Mouse (Mus musculus): Measurements from ENCODE around the gene Bola1. TPM values are rescaled to one million over a fixed set of nuclear protein-coding genes. Genes with fewer than 3 reads are reported as not detected.
A peak's percentile ranks its signal among the peaks of the same experiment; 100 is the strongest.
"Not testable (repeated sequence)": the region's sequence is repeated elsewhere in the genome, so short reads cannot be mapped to it uniquely, and the experiment has no call there.

Gene Bola1
- polyA plus RNA-seq, 1 experiment from 2014 or later = 51.6 TPM

DNA sequence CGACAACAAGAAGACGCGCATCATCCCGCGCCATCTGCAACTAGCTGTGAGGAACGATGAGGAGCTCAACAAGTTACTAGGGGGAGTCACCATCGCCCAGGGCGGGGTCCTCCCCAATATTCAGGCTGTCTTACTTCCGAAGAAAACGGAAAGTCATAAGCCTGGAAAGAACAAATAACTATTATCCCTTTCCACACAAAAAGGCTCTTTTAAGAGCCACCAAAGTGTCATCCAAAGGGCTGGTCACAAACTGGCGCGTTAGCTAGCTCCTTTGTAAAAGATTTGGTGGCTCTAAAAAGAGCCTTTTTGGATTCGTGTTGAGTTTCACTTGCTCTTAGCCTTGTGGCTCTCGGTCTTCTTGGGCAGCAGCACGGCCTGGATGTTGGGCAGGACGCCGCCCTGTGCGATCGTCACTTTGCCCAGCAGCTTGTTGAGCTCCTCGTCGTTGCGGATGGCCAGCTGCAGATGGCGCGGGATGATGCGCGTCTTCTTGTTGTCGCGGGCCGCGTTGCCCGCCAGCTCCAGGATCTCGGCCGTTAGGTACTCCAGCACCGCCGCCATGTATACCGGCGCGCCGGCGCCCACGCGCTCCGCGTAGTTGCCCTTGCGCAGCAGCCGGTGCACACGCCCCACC is 739 bp upstream of the Bola1 start:
- H3K4me2 ChIP-seq (ENCODE audit: low read depth, low read length) = peak overlapping the region; percentile 78
- ATAC-seq (ENCODE audit: low read depth) = peak; percentile 7
- 0% methylated on average over 26 of the region's 47 CpGs for WGBS
- H3K9ac ChIP-seq (ENCODE audit: low read length) = peak overlapping the region; percentile 87
- not testable (repeated sequence) for H3K27me3 ChIP-seq (ENCODE audit: control insufficient read depth, insufficient read depth, low read depth, low read length); H3K36me3 ChIP-seq (ENCODE audit: control insufficient read depth, insufficient read depth, low read length); H3K9me3 ChIP-seq (ENCODE audit: control insufficient read depth, low read length)
- peak overlapping the region; percentile 99 for H3K27ac ChIP-seq (ENCODE audit: low read length)
- peak overlapping the region; percentile 74 for H3K4me3 ChIP-seq (ENCODE audit: low read length)
- peaks cover 20% of the 10 kb centered on the region for H3K4me1 ChIP-seq (replicated peaks; ENCODE audit: control insufficient read depth, insufficient read depth, low read length)

DNA sequence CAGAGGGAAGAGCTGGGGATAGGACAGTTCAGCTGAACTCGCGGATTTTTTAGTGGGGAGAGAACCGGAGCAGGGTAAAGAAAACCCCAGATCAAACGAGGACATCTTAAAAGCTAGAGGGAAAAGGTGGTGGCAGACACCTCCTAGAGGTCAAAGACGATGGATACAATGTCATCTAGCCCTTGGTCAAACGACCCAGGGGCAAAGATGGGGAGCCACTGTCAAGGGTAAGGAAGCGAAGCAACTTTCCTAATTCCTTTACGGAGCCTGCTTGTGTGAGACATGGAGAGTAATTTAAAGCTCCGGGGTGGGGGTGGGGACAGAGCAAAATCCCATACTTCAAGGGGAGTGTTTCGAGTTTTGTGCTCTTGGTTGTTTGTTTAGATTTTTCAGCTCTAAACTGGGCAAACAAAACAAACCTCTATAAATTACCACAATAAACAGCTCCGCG is 293 bp downstream of the Bola1 start:
- H3K36me3 ChIP-seq (ENCODE audit: control insufficient read depth, insufficient read depth, low read length) = no peaks in the 10 kb centered on the region
- 0% methylated on average over 12 of the region's 12 CpGs for WGBS
- H3K9me3 ChIP-seq (ENCODE audit: control insufficient read depth, low read length) = no peaks in the 10 kb centered on the region
- H3K4me2 ChIP-seq (ENCODE audit: low read depth, low read length) = peak overlapping the region; percentile 78
- peak overlapping the region; percentile 99 for H3K27ac ChIP-seq (ENCODE audit: low read length)
- peak; percentile 21; the same call in 1 of the 2 replicates for ATAC-seq (ENCODE audit: low read depth)
- H3K9ac ChIP-seq (ENCODE audit: low read length) = peak overlapping the region; percentile 62
- no peaks in the 10 kb centered on the region for H3K27me3 ChIP-seq (ENCODE audit: control insufficient read depth, insufficient read depth, low read depth, low read length)
- H3K4me3 ChIP-seq (ENCODE audit: low read length) = peak overlapping the region; percentile 74
- peaks cover 20% of the 10 kb centered on the region for H3K4me1 ChIP-seq (replicated peaks; ENCODE audit: control insufficient read depth, insufficient read depth, low read length)

DNA sequence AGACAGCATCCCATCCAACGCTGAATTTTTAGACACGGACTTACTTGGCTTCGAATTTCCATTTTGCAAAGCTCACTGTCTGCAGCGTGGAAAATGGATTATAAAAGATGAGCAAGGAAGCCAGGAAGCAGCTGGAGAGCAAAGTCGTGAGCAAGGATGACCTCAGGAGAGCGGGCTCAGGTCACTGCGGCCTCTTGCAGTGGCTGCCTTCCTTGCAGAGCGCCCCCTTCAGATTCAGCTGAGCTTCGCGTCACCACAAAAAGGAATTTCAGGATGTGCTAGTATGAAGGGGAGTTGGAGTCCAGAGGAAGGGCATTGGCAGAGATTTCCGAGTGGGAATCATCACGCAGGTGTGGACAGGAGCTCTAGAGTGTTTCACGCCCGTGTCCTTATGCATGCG is 10.3 kb downstream of the Bola1 start:
- Histone ChIP-seq H3K9ac (ENCODE audit: low read length) (no peak overlapping the region), H3K4me1 (replicated peaks; ENCODE audit: control insufficient read depth, insufficient read depth, low read length) (no peaks in the 10 kb centered on the region), H3K4me2 (ENCODE audit: low read depth, low read length) (no peak overlapping the region), H3K36me3 (ENCODE audit: control insufficient read depth, insufficient read depth, low read length) (no peaks in the 10 kb centered on the region), H3K27me3 (ENCODE audit: control insufficient read depth, insufficient read depth, low read depth, low read length) (no peaks in the 10 kb centered on the region), H3K9me3 (ENCODE audit: control insufficient read depth, low read length) (no peaks in the 10 kb centered on the region), H3K27ac (ENCODE audit: low read length) (no peak overlapping the region), H3K4me3 (ENCODE audit: low read length) (no peak overlapping the region)
- 20% methylated on average over 15 of the region's 15 CpGs for WGBS
- ATAC-seq (ENCODE audit: low read depth) = no peak

DNA sequence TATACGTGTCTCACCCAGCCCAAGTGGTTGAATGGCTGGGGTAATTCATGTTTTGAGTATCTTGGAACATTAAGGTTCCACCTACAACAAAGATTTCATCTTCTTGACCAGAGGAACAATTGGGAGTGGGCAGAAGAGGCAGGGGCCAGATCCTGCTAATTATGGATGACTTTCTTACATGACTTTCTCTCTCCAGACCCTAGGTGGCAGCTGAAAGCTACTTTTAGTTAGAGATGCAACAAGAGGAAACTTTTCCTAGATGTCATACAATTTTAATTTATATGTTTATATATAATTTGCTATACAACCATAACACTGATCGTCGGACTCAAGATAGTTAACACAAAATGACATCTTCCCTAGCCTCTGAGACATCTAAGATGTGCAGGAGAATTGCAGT is 11.7 kb downstream of the Bola1 start:
- no peak overlapping the region for H3K4me3 ChIP-seq (ENCODE audit: low read length)
- H3K9me3 ChIP-seq (ENCODE audit: control insufficient read depth, low read length) = no peaks in the 10 kb centered on the region
- no peak for ATAC-seq (ENCODE audit: low read depth)
- H3K4me1 ChIP-seq (replicated peaks; ENCODE audit: control insufficient read depth, insufficient read depth, low read length) = no peaks in the 10 kb centered on the region
- 73% methylated on average over 3 of the region's 3 CpGs for WGBS
- H3K9ac ChIP-seq (ENCODE audit: low read length) = no peak overlapping the region
- no peak overlapping the region for H3K27ac ChIP-seq (ENCODE audit: low read length)
- H3K36me3 ChIP-seq (ENCODE audit: control insufficient read depth, insufficient read depth, low read length) = no peaks in the 10 kb centered on the region
- no peaks in the 10 kb centered on the region for H3K27me3 ChIP-seq (ENCODE audit: control insufficient read depth, insufficient read depth, low read depth, low read length)
- H3K4me2 ChIP-seq (ENCODE audit: low read depth, low read length) = no peak overlapping the region

DNA sequence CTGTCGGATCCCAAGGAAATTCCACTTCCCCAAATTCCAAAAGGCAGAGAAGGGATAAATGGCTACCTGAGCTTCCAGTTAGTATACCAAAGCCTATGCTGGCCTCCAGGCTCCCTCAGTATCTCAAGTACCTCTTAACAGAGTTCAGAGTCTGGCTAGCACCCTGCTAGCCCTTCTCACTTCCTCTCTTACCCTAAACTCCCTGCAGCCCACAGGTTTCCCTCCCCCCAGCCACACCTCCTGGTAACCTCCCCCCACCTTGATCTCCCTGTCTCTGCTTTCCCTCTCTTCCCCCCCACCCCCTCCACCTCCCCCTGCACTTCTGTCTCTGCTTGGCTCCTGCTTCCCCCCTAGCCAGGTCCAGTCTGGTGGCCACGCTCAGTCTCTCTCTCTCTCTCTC is 19.8 kb downstream of the Bola1 start:
- WGBS = 30% methylated on average over 2 of the region's 2 CpGs
- Histone ChIP-seq H3K9me3 (ENCODE audit: control insufficient read depth, low read length) (no peaks in the 10 kb centered on the region), H3K27me3 (ENCODE audit: control insufficient read depth, insufficient read depth, low read depth, low read length) (no peaks in the 10 kb centered on the region), H3K9ac (ENCODE audit: low read length) (no peak overlapping the region), H3K4me3 (ENCODE audit: low read length) (no peak overlapping the region), H3K36me3 (ENCODE audit: control insufficient read depth, insufficient read depth, low read length) (no peaks in the 10 kb centered on the region), H3K4me2 (ENCODE audit: low read depth, low read length) (no peak overlapping the region), H3K4me1 (replicated peaks; ENCODE audit: control insufficient read depth, insufficient read depth, low read length) (peaks cover 13% of the 10 kb centered on the region; the same call in 1 of the 2 replicates), H3K27ac (ENCODE audit: low read length) (no peak overlapping the region)
- no peak for ATAC-seq (ENCODE audit: low read depth)

DNA sequence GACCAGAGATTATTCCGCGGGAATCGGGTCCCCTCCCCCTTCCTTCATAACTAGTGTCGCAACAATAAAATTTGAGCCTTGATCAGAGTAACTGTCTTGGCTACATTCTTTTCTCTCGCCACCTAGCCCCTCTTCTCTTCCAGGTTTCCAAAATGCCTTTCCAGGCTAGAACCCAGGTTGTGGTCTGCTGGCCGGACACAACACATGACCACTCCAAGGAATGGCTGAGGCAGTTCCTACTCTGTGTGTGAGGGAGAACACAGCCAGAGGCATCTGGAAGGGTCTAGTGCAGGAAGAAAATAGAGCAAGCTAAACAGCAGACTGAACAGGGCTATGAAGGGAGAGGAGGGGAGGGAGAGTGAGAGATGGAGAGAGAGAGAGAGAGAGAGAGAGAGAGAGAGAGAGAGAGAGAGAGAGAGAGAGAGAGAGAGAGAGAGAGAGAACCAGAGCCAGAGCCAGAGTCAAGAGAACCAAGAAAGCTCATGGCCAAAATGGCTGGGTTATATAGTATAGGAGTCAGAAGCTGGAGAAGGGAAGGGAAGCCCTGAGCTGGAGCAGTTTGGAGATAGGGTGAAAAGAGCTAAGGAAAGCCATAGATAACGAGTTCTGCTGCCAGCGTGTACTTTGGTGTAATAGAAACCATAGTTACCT is 20.8 kb downstream of the Bola1 start:
- peak overlapping the region; percentile 97; the same call in 1 of the 2 replicates for H3K4me2 ChIP-seq (ENCODE audit: low read depth, low read length)
- WGBS = 23% methylated on average over 6 of the region's 8 CpGs
- H3K27me3 ChIP-seq (ENCODE audit: control insufficient read depth, insufficient read depth, low read depth, low read length); H3K9ac ChIP-seq (ENCODE audit: low read length); ATAC-seq (ENCODE audit: low read depth); H3K4me3 ChIP-seq (ENCODE audit: low read length); H3K9me3 ChIP-seq (ENCODE audit: control insufficient read depth, low read length); H3K27ac ChIP-seq (ENCODE audit: low read length); H3K36me3 ChIP-seq (ENCODE audit: control insufficient read depth, insufficient read depth, low read length): not testable (repeated sequence)
- H3K4me1 ChIP-seq (replicated peaks; ENCODE audit: control insufficient read depth, insufficient read depth, low read length) = peaks cover 13% of the 10 kb centered on the region; the same call in 1 of the 2 replicates

DNA sequence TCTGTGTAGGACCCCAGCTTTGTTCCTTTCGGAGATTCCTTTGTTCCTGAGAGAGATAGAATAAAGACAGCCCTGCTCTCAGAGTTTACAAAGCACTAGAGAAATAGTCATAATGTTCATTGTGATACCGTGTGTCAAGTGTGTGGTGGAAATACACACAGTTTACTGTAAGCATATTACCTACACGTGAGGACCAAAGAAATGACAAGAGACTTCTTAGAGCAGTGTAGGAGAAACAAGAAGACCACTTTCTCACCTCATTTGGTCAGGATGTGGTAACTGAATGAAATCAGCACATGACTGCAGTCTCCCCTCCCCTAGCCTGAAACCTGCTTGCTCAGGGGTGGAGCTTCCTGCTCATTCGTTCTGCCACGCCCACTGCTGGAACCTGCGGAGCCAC is 21.3 kb downstream of the Bola1 start:
- Histone ChIP-seq H3K4me2 (ENCODE audit: low read depth, low read length) (peak overlapping the region; percentile 97), H3K9ac (ENCODE audit: low read length) (peak overlapping the region; percentile 60), H3K9me3 (ENCODE audit: control insufficient read depth, low read length) (no peaks in the 10 kb centered on the region), H3K27ac (ENCODE audit: low read length) (peak overlapping the region; percentile 50), H3K27me3 (ENCODE audit: control insufficient read depth, insufficient read depth, low read depth, low read length) (no peaks in the 10 kb centered on the region), H3K4me3 (ENCODE audit: low read length) (peak overlapping the region; percentile 86), H3K4me1 (replicated peaks; ENCODE audit: control insufficient read depth, insufficient read depth, low read length) (peaks cover 13% of the 10 kb centered on the region; the same call in 1 of the 2 replicates), H3K36me3 (ENCODE audit: control insufficient read depth, insufficient read depth, low read length) (no peaks in the 10 kb centered on the region)
- ATAC-seq (ENCODE audit: low read depth) = peak; percentile 27; the same call in 1 of the 2 replicates
- WGBS = 7% methylated on average over 6 of the region's 6 CpGs

DNA sequence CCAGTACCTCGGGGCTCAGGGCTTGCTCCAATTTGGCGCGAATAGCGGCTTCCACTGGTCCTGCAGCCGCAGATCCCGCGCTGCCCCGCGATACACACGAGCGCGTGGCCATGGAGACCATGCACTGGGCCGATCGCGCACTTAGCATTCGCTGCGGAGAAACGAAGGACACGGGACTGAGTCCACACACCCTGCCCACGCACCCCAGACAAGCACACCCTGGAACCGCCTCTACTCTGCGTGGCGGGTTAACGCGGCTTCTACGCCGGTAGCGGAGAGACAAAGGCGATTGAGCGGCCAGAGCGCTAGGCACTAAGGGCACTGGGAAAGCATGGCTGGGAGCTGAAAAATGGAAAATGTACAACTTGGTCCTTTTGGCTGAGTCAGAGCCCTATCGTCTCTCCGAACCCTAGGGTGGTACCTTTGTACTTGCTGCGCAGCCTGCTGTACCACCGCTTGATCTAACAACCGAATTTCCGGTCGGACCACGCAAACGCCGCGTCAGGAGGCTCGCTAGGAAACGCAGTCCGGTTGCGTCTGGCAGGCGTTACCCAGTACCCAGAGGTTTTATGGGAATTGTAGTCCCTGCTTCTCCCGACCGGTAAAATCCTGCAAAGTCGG is 22.3 kb downstream of the Bola1 start:
- Histone ChIP-seq H3K4me2 (ENCODE audit: low read depth, low read length) (peak overlapping the region; percentile 97), H3K9ac (ENCODE audit: low read length) (peak overlapping the region; percentile 91), H3K27me3 (ENCODE audit: control insufficient read depth, insufficient read depth, low read depth, low read length) (no peaks in the 10 kb centered on the region), H3K4me3 (ENCODE audit: low read length) (peak overlapping the region; percentile 86), H3K9me3 (ENCODE audit: control insufficient read depth, low read length) (no peaks in the 10 kb centered on the region), H3K36me3 (ENCODE audit: control insufficient read depth, insufficient read depth, low read length) (no peaks in the 10 kb centered on the region), H3K4me1 (replicated peaks; ENCODE audit: control insufficient read depth, insufficient read depth, low read length) (peaks cover 13% of the 10 kb centered on the region; the same call in 1 of the 2 replicates), H3K27ac (ENCODE audit: low read length) (peak overlapping the region; percentile 96)
- ATAC-seq (ENCODE audit: low read depth) = peak; percentile 95
- WGBS = under 1% methylated on average over 50 of the region's 50 CpGs

DNA sequence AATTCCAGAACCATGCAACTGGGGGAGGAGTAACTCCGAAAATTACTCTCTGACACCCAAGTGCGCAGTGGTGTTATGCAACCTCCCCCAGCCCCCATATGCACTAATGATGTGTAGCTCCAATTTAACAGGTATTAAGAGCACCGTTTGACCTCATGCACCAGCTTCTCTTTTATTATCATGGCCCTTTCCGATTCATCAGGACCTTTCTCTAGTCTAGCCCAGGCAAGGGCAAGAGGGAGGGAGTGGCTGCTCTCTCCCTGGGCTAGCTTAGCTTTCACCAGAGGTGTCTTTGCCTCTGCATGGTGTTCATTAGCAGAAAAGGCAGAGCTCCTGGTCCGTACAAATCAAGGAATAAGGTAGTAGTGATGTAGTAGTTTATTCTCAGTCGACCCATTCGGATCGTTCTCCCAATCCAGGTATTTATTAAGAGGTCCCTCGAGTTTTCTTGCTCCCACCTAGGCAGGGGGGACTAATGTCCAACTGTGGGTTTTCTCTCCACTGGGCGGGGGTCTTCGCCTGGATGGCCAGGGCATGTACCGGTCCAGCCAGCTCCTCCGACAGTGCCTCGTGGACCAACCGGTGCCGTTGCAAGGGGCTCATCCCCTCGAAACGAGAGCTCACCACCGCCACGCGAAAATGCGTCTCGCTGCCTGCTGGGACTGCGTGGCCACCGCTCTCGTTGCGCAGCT is 22.9 kb downstream of the Bola1 start:
- 21% methylated on average over 27 of the region's 27 CpGs for WGBS
- no peak for ATAC-seq (ENCODE audit: low read depth)

More for the DNA sequence above, 22.9 kb downstream of the Bola1 start:
- Histone ChIP-seq H3K4me3 (ENCODE audit: low read length) (peak overlapping the region; percentile 86), H3K36me3 (ENCODE audit: control insufficient read depth, insufficient read depth, low read length) (no peaks in the 10 kb centered on the region), H3K9me3 (ENCODE audit: control insufficient read depth, low read length) (no peaks in the 10 kb centered on the region), H3K27me3 (ENCODE audit: control insufficient read depth, insufficient read depth, low read depth, low read length) (no peaks in the 10 kb centered on the region), H3K9ac (ENCODE audit: low read length) (peak overlapping the region; percentile 91), H3K27ac (ENCODE audit: low read length) (peak overlapping the region; percentile 96), H3K4me2 (ENCODE audit: low read depth, low read length) (peak overlapping the region; percentile 97), H3K4me1 (replicated peaks; ENCODE audit: control insufficient read depth, insufficient read depth, low read length) (peaks cover 13% of the 10 kb centered on the region; the same call in 1 of the 2 replicates)
